Mouse (Mus musculus) embryonic facial prominence, embryonic 14.5 days (tissue): Measurements from ENCODE around the gene Gm20388. TPM values are rescaled to one million over a fixed set of nuclear protein-coding genes. Genes with fewer than 3 reads are reported as not detected.

Experiments used
- ATAC-seq: fragments of 200-750 bp; cut with Nextera tagmentation; 2 replicates; pipeline ENCODE4 v1.8.0; 2017; ENCODE audit warnings: low read depth, moderate number of reproducible peaks, moderate TSS enrichment
- DNase-seq: peaks from one replicate; pipeline ENCODE4 v3.0.0-alpha.2; 2015; ENCODE audit warnings: low spot score
- H3K27ac ChIP-seq: fragments of 300-500 bp; sonication (generic); replicated peaks from 2 replicates; pipeline ENCODE4 v1.5.1; 2014; ENCODE audit warnings: low read depth, mild to moderate bottlenecking, low read length, moderate library complexity
- H3K27me3 ChIP-seq: fragments of 300-500 bp; sonication (generic); replicated peaks from 2 replicates; pipeline ENCODE4 v1.6.1; 2014; ENCODE audit warnings: low read length; ENCODE audit not compliant: control insufficient read depth, insufficient read depth
- H3K36me3 ChIP-seq: fragments of 300-500 bp; sonication (generic); 2 replicates; pipeline ENCODE4 v1.6.1; 2014; ENCODE audit warnings: low read length, mixed read lengths; ENCODE audit not compliant: control insufficient read depth, insufficient read depth
- H3K4me1 ChIP-seq: fragments of 300-500 bp; sonication (generic); 2 replicates; pipeline ENCODE4 v1.6.1; 2014; ENCODE audit warnings: antibody characterized with exemption, low read length; ENCODE audit not compliant: control insufficient read depth, insufficient read depth
- H3K4me2 ChIP-seq: fragments of 300-500 bp; sonication (generic); 2 replicates; pipeline ENCODE4 v1.6.1; 2014; ENCODE audit warnings: low read depth, mild to moderate bottlenecking, low read length, moderate library complexity, mixed read lengths
- H3K4me3 ChIP-seq: fragments of 300-500 bp; sonication (generic); 2 replicates; pipeline ENCODE4 v1.5.1; 2014; ENCODE audit warnings: low read depth, mild to moderate bottlenecking, low read length
- H3K9ac ChIP-seq: fragments of 300-500 bp; sonication (generic); 2 replicates; pipeline ENCODE4 v1.6.1; 2014; ENCODE audit warnings: low read depth, mild to moderate bottlenecking, low read length, moderate library complexity, mixed read lengths
- H3K9me3 ChIP-seq: fragments of 300-500 bp; sonication (generic); 2 replicates; pipeline ENCODE4 v1.6.1; 2016; ENCODE audit warnings: low read length; ENCODE audit not compliant: control insufficient read depth
- WGBS: fragments of 180-500 bp; shearing (Covaris S2); extraction: QIAGEN DNeasy Blood & Tissue Kit; methylation state at CpG from one replicate; pipeline ENCODE4 v1.1.7; 2014; 5-methylcytosine and 5-hydroxymethylcytosine counted together
- polyA plus RNA-seq: library from polyadenylated mRNA; unstranded; fragments of >200 nt; fragmentation: Nextera tagmentation; extraction: Ambion mirVana; gene quantifications from 2 replicates; pipeline ENCODE4 v1.2.1, GENCODE M21; 2014

The Gm20388 gene
- polyA plus RNA-seq, 1 experiment from 2014 or later, result not detected

DNA sequence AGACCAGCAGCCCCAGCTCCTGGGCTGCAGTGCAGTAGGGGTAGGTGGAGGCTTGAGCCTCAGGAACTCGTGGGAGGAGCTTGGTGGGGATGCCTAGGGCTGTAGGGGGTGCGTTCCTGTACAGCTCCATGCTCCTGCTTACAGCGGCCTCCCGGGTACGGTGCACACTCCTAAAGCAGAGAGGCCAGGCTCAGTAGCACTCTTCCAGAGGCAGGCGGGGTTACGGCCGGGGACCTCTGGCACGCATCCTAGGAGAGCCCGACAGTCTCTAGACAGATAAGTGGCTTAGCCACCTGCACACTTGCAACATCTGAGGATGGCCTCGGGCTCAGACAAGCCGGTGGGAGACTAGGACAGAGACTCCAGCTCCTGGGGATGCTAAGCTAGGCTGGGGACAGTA, 3334.9 kb downstream of the Gm20388 start:
- Histone ChIP-seq H3K4me3 (no peak overlapping the region), H3K4me2 (no peak overlapping the region), H3K27me3 (no peaks in the 10 kb centered on the region), H3K27ac (no peak overlapping the region), H3K9ac (no peak overlapping the region), H3K36me3 (peaks cover 87% of the 10 kb centered on the region), H3K4me1 (no peaks in the 10 kb centered on the region), H3K9me3 (no peaks in the 10 kb centered on the region)
- WGBS, result 88% methylated on average over 5 of the region's 12 CpGs
- ATAC-seq (no peak), DNase-seq (no peak)

DNA sequence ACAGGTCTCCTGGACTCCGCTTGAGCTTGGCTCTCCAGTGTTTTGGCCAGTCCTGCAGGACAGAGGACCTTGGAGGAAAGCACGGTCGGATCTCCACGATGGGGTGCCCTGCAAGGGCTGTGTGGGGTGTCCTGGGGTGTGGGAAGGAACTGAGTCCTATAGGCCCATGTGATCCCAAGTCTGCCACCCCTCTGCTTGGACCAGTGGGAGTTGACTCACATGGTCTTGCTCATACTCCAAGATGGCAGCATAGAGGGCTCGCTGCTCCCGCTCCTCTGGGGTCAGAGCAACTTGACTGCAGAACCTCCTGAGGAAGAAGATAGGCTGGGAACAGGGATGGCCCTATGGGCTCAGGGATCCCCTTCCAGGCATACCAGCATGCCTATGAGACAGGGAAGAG, 3337.1 kb downstream of the Gm20388 start:
- no peak for ATAC-seq

DNA sequence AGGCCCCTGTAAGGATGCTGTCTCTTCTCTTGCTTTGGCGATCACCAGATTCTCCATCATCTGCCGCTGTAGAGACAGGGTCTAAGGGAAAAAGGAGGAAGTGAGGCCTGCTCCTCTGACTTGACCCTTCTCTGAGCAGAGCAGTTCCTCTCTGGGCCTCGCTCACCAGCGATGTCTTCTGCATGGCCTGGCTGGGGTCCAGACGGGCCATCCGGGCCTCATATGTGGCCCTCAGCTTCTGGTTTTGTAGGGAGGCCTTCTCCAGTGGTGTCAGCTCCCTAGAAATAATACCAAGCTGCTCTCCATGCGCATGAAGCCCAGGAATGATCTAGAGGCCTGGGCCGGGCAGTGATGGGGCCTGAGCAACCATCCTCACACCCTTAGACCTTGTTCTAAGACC, 3338.0 kb downstream of the Gm20388 start:
- Histone ChIP-seq H3K27ac (no peak overlapping the region), H3K36me3 (peaks cover 85% of the 10 kb centered on the region), H3K4me1 (peaks cover 9% of the 10 kb centered on the region; the same call in 1 of the 2 replicates), H3K9me3 (no peaks in the 10 kb centered on the region), H3K4me3 (no peak overlapping the region), H3K9ac (no peak overlapping the region), H3K27me3 (no peaks in the 10 kb centered on the region), H3K4me2 (no peak overlapping the region)
- no peak for ATAC-seq
- no peak for DNase-seq
- WGBS, result 92% methylated on average over 8 of the region's 8 CpGs

More for the DNA sequence above, 3337.1 kb downstream of the Gm20388 start:
- peaks cover 92% of the 10 kb centered on the region for H3K36me3 ChIP-seq
- no peak overlapping the region for H3K4me3 ChIP-seq
- no peak for DNase-seq
- no peak overlapping the region for H3K27ac ChIP-seq
- H3K4me2 ChIP-seq, result no peak overlapping the region
- peaks cover 2% of the 10 kb centered on the region; the same call in 1 of the 2 replicates for H3K4me1 ChIP-seq
- 93% methylated on average over 6 of the region's 6 CpGs for WGBS
- no peak overlapping the region for H3K9ac ChIP-seq
- no peaks in the 10 kb centered on the region for H3K27me3 ChIP-seq
- no peaks in the 10 kb centered on the region for H3K9me3 ChIP-seq

DNA sequence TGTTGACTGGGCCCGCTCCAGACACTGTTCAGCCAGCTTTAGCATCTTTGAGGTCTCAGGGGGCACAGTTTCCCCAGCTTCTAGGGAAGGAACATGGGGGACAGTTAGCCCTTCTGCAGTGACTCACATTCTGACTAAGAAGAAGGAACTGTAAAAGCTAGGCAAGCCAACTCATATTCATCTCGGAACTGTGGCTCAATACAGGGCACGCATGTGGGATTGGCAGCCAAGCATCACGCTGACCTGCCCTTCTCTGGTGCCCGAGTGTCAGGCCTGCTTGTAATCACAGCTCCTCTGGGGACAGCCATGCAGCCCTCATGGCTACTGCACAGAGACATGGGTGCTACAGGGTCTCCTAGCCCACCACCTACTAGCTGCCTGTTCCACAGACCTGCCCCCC, 3340.3 kb downstream of the Gm20388 start:
- no peak overlapping the region for H3K4me2 ChIP-seq
- H3K9ac ChIP-seq, result no peak overlapping the region
- no peak overlapping the region for H3K4me3 ChIP-seq
- 93% methylated on average over 5 of the region's 5 CpGs for WGBS
- DNase-seq (no peak), ATAC-seq (no peak)
- peaks cover 17% of the 10 kb centered on the region for H3K4me1 ChIP-seq
- no peak overlapping the region for H3K27ac ChIP-seq
- peaks cover 64% of the 10 kb centered on the region for H3K36me3 ChIP-seq
- H3K27me3 ChIP-seq, result no peaks in the 10 kb centered on the region
- H3K9me3 ChIP-seq, result no peaks in the 10 kb centered on the region

DNA sequence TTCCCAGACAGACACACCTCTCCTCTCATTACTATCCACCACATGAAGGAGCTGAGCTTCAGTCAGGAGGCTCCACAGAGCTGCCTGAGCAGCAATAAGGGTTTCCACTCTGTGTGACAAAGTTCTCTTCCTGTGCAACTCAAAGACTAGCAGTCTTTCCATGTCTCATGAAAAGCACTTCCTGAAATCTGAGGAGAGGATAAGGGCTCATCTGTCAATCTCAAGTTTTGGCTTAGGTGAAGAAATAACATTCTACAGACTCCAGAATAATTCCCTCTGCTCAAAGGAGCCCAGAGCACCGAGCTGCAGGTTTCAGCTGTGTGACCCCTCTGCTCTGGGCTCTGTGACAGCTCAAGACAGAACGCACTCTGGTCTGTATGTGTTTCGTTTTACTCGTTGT, 3342.3 kb downstream of the Gm20388 start:
- peak overlapping the region; percentile 88 for H3K9ac ChIP-seq
- peak overlapping the region; percentile 94 for H3K4me3 ChIP-seq

DNA sequence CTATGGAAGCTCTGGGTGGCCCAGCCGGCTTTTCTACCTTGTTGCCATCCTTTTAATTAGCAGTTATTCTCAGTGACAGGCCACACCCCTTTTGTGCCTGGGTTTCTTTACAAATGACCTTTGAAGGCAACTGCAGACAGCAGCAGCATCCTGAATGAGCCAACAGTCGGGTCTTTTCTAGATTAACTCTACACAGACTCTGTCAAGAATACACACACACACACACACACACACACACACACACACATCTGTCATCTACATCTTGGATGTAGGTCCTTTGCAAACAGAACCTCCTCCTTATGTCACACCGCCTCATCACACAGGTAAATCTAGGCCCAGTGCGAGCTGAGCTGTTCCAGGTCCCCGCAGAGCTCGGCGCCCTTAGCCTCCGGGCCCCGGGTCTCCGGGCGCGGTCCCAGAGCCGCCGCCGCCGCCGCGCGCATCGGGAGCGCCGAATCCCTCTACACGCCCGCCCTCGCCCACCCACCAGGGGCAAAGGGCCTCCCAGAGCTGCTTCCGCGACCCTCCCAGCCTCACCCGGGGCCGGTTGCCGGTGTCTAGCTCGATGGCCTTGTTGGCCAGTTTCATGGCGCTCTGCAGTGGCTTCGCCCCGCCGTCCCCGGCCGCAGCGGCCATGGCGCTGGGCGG, 3342.9 kb downstream of the Gm20388 start:
- peak overlapping the region; percentile 72 for H3K27ac ChIP-seq
- H3K4me2 ChIP-seq, result peak overlapping the region; percentile 87
- peak; percentile 50 for ATAC-seq
- no peak for DNase-seq
- H3K9me3 ChIP-seq, result no peaks in the 10 kb centered on the region
- H3K9ac ChIP-seq, result peak overlapping the region; percentile 88
- WGBS, result under 1% methylated on average over 36 of the region's 40 CpGs
- peak overlapping the region; percentile 94 for H3K4me3 ChIP-seq
- H3K4me1 ChIP-seq, result peaks cover 17% of the 10 kb centered on the region
- H3K27me3 ChIP-seq, result no peaks in the 10 kb centered on the region
- H3K36me3 ChIP-seq, result peaks cover 63% of the 10 kb centered on the region

More for the DNA sequence above, 3342.3 kb downstream of the Gm20388 start:
- Histone ChIP-seq H3K4me1 (peaks cover 17% of the 10 kb centered on the region), H3K27ac (no peak overlapping the region), H3K9me3 (no peaks in the 10 kb centered on the region), H3K4me2 (peak overlapping the region; percentile 87), H3K36me3 (peaks cover 63% of the 10 kb centered on the region), H3K27me3 (no peaks in the 10 kb centered on the region)
- DNase-seq, result no peak
- WGBS, result 38% methylated on average over 4 of the region's 4 CpGs
- ATAC-seq, result no peak

DNA sequence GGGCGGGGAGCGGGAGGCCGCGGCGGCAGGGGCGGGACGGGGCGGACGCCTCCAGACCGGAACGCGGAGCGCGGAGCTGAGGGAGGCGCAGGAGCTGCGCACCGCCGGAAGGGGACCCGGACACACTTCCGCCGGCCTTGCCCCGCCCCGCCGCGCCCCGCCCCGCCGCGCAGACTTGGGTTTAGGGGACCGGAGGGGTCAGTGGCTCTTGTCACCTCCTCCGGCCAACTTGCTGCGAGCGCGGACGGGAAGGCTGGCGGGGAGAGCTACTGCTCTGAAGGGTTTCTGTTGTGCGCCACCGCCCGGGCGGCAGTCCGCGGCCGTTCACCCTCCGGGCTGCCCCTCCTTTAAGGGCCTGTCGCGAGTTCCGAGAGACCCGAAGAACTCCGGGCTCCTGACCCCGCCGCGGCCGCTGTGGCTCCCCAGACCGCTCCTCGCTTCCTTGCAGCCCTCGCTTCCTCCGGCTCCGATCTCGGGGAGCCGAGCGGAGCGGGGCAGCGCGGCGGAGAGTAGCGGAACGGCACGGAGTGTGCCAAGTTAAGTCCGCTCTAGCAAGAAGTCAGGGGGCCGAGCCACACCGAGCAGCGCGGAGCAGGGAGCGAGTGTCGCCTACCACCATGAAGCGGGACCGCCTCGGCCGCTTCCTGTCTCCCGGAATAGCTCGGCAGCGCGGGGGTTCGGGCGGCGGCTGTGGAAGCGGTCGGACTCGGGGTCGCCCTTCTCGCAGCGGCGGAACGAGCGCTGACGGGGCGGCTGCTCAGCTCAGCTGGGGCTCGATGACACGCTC, 3343.7 kb downstream of the Gm20388 start, which contains the start of the genes Zfp276 and Vps9d1:
TSS of gene Zfp276 (plus strand) at position 97 of the 787 bp plus-strand sequence.
TSS of gene Vps9d1 (minus strand) at position 250 of the 787 bp plus-strand sequence.
- H3K9ac ChIP-seq, result peak within 1 kb of the TSS; percentile 88
- peaks cover 17% of the 10 kb centered on the region for H3K4me1 ChIP-seq
- no peaks in the 10 kb centered on the region for H3K27me3 ChIP-seq
- no peaks in the 10 kb centered on the region for H3K9me3 ChIP-seq
- peak within 1 kb of the TSS; percentile 94 for H3K4me3 ChIP-seq
- 0% methylated on average over 17 of the region's 99 CpGs for WGBS
- peak; percentile 97 for ATAC-seq
- peak; percentile 90 for DNase-seq
- H3K36me3 ChIP-seq, result peaks cover 63% of the 10 kb centered on the region
- H3K27ac ChIP-seq, result peak within 1 kb of the TSS; percentile 72
- peak within 1 kb of the TSS; percentile 87 for H3K4me2 ChIP-seq

DNA sequence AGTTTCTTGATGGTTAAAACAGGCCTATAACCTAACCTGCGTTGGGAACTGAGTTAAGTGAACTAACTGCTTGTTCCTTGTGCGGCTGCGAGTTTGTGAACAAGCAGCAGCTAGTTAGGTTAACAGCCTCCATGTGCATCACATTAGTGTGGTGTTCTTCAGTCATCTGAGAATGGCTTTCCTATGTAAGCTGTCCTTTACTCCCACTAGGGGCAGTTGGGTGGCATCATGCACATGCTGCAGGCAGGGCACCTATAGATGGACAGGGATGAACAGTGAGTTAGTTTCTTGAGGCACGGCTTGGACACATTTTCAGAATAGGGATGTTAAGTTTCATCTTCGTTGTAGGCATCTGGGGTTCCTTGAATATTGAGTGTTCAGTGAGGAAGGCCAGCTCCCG, 3344.5 kb downstream of the Gm20388 start:
- Histone ChIP-seq H3K9ac (peak overlapping the region; percentile 88), H3K4me2 (peak overlapping the region; percentile 87), H3K27me3 (no peaks in the 10 kb centered on the region), H3K4me1 (peaks cover 17% of the 10 kb centered on the region), H3K9me3 (no peaks in the 10 kb centered on the region), H3K27ac (no peak overlapping the region), H3K36me3 (peaks cover 63% of the 10 kb centered on the region), H3K4me3 (peak overlapping the region; percentile 94)
- DNase-seq, result no peak
- ATAC-seq, result no peak
- 65% methylated on average over 6 of the region's 6 CpGs for WGBS
